Mouse (Mus musculus) intestine, embryonic 16.5 days (tissue): Measurements from ENCODE around the gene C2cd2l. TPM values are rescaled to one million over a fixed set of nuclear protein-coding genes. Genes with fewer than 3 reads are reported as not detected.

Source experiments
- ATAC-seq: fragments of 200-750 bp; cut with Nextera tagmentation; 2 replicates; pipeline ENCODE4 v1.8.0; 2017; ENCODE audit warnings: moderate TSS enrichment, moderate library complexity
- H3K27ac ChIP-seq: fragments of 300-500 bp; sonication (generic); 2 replicates; pipeline ENCODE4 v1.5.1; 2014; ENCODE audit warnings: mild to moderate bottlenecking, low read length
- H3K27me3 ChIP-seq: fragments of 300-500 bp; sonication (generic); replicated peaks from 2 replicates; pipeline ENCODE4 v1.6.1; 2014; ENCODE audit warnings: low read length, control low read depth, mixed read lengths; ENCODE audit not compliant: control insufficient read depth, insufficient read depth
- H3K36me3 ChIP-seq: fragments of 300-500 bp; sonication (generic); 2 replicates; pipeline ENCODE4 v1.6.1; 2014; ENCODE audit warnings: low read length, control low read depth; ENCODE audit not compliant: control insufficient read depth, insufficient read depth
- H3K4me1 ChIP-seq: fragments of 300-500 bp; sonication (generic); 2 replicates; pipeline ENCODE4 v1.6.1; 2014; ENCODE audit warnings: low read length, control low read depth, mixed read lengths; ENCODE audit not compliant: control insufficient read depth, insufficient read depth
- H3K4me2 ChIP-seq: fragments of 300-500 bp; sonication (generic); 2 replicates; pipeline ENCODE4 v1.6.1; 2014; ENCODE audit warnings: low read depth, low read length, control low read depth
- H3K4me3 ChIP-seq: fragments of 300-500 bp; sonication (generic); 2 replicates; pipeline ENCODE4 v1.5.1; 2014; ENCODE audit warnings: mild to moderate bottlenecking, low read length
- H3K9ac ChIP-seq: fragments of 300-500 bp; sonication (generic); 2 replicates; pipeline ENCODE4 v1.6.1; 2014; ENCODE audit warnings: low read depth, low read length
- H3K9me3 ChIP-seq: fragments of 300-500 bp; sonication (generic); 2 replicates; pipeline ENCODE4 v1.6.1; 2016; ENCODE audit warnings: low read length, control low read depth; ENCODE audit not compliant: control insufficient read depth
- WGBS: fragments of 180-500 bp; shearing (Covaris S2); extraction: QIAGEN DNeasy Blood & Tissue Kit; methylation state at CpG from one replicate; pipeline ENCODE4 v1.1.7; 2014; 5-methylcytosine and 5-hydroxymethylcytosine counted together
- polyA plus RNA-seq: library from polyadenylated mRNA; unstranded; fragments of >200 nt; fragmentation: Nextera tagmentation; extraction: Ambion mirVana; gene quantifications from 2 replicates; pipeline ENCODE4 v1.2.1, GENCODE M21; 2015

The C2cd2l gene
- polyA plus RNA-seq, 1 experiment from 2014 or later = 15.3 TPM

DNA sequence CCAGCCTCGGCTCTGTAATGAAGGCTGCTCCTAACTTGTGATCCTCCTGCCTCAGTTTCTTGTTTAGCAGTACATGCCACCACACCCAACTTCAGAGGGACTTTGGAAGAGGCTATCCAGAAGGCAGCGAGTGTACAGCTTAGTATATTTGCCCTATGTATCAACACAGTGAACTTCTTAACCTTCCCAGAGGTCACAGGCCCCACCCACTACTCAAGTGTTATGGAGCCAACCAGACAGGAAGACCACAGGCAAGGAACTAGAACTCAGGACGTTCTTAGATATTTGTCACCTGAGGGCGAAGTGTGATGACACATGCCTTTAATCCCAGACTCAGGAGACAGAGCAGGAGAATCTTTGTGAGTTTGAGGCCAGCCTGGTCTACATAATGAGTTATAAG, 27.5 kb upstream of the C2cd2l start:
- Histone ChIP-seq H3K27ac (no peak overlapping the region), H3K9me3 (no peaks in the 10 kb centered on the region), H3K4me3 (no peak overlapping the region), H3K4me2 (no peak overlapping the region), H3K9ac (no peak overlapping the region), H3K27me3 (no peaks in the 10 kb centered on the region), H3K36me3 (peaks cover 24% of the 10 kb centered on the region), H3K4me1 (peaks cover 3% of the 10 kb centered on the region)
- no peak for ATAC-seq
- WGBS = 88% methylated on average over 4 of the region's 4 CpGs

DNA sequence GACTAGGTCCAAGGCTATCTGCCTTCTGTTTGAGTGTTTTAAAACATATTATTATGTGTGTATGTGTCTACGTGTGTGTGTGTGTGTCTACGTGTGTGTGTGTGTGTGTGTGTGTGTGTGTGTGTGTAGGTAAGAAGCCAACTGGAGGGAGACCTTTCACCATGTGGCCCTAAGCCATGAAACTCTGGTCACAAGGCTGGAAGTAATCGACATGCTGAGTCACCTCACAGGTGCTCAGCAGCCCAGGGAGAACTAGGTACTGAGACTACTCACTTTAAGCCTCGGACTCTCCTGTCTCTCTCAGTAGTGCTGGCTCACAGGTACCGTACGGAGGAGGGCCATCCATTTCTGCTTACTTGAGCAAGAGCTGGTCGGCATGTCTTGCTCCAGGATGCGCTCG, 27.1 kb upstream of the C2cd2l start:
- peaks cover 8% of the 10 kb centered on the region for H3K4me1 ChIP-seq
- H3K36me3 ChIP-seq = peaks cover 24% of the 10 kb centered on the region
- no peak overlapping the region for H3K9ac ChIP-seq
- no peak overlapping the region for H3K4me2 ChIP-seq
- no peaks in the 10 kb centered on the region for H3K27me3 ChIP-seq
- WGBS = 95% methylated on average over 9 of the region's 9 CpGs
- no peak overlapping the region for H3K27ac ChIP-seq
- H3K4me3 ChIP-seq = no peak overlapping the region
- no peaks in the 10 kb centered on the region for H3K9me3 ChIP-seq
- ATAC-seq = no peak

DNA sequence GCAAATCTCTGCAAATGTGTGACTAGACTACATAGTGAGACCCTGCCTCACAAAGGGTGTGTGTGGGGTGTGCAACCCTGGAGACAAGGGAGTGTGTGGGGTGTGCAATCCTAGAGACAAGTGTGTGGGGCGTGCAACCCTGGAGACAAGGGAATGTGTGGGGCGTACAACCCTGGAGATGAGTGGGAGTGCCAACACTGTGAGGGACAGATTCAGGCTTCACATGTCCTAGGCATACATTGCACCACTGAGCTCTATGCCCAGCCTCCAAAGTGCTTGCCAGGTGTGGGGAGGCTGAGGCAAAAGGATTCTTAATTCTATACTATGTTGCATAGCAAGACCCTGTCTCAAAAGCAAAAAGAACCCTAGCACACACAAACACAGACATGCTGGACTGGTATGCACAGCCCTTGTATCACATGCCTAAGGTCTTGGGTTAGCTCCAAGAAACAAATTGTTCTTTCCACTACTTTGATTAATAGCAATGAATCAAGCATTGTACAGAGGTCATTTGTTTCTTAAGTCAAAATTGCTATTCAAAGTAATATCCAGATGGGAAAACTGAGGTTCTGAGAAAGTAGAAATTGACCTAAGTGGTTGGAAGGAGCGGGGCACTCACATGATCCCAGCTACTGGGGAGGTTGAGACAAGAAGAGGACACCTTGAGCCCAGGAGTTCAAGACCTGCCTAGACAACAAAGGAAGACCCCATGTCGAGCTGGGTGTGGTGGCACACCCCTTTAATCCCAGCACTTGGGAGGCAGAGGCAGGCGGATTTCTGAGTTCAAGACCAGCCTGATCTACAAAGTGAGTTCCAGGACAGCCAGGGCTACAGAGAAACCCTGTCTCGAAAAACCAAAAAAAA, 25.7 kb upstream of the C2cd2l start:
- Histone ChIP-seq H3K4me2 (no peak overlapping the region), H3K9ac (no peak overlapping the region), H3K27ac (no peak overlapping the region), H3K36me3 (peaks cover 22% of the 10 kb centered on the region), H3K4me1 (peaks cover 10% of the 10 kb centered on the region), H3K9me3 (no peaks in the 10 kb centered on the region), H3K27me3 (no peaks in the 10 kb centered on the region), H3K4me3 (no peak overlapping the region)
- 82% methylated on average over 6 of the region's 6 CpGs for WGBS
- ATAC-seq = no peak

DNA sequence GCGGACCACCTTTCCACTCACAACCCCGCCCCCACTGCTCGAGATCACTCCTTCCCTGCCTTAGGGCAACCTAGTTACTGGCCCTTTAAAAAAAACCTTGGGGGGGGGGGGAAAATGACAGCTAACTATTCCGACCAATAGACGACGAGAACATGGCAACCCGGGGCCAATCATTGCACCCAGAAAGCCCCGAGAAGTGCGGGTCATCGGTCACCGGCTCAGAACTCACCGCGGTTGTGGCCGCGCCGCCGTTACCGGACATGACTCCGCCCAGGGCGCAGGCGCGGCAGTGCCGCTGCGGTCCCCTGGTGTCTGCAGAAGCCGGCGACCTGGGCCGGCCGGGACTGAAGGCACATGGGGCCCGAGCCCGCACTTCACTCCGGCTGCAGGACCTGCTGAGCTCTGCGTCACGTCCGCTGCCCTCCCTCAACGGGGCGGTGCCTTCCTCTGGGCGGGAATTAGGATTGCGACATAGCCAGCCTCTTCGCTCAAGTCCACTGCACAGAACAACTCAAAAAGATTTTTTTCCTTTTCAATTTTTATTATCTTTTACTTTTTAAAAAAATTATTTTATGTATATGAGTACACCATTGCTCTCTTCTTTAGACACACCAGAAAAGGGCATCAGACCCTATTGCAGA, 23.8 kb upstream of the C2cd2l start, which contains the start of gene Hmbs:
Hmbs (minus strand) TSS at position 448 of the 641 bp plus-strand sequence.
- ATAC-seq = peak; percentile 98
- H3K4me2 ChIP-seq = peak within 1 kb of the TSS; percentile 62
- peaks cover 14% of the 10 kb centered on the region for H3K36me3 ChIP-seq
- H3K9me3 ChIP-seq = no peaks in the 10 kb centered on the region
- peaks cover 10% of the 10 kb centered on the region for H3K4me1 ChIP-seq
- peak within 1 kb of the TSS; percentile 87 for H3K9ac ChIP-seq
- H3K27ac ChIP-seq = peak within 1 kb of the TSS; percentile 99
- under 1% methylated on average over 39 of the region's 39 CpGs for whole genome bisulfite sequencing
- no peaks in the 10 kb centered on the region for H3K27me3 ChIP-seq
- peak within 1 kb of the TSS; percentile 84 for H3K4me3 ChIP-seq

DNA sequence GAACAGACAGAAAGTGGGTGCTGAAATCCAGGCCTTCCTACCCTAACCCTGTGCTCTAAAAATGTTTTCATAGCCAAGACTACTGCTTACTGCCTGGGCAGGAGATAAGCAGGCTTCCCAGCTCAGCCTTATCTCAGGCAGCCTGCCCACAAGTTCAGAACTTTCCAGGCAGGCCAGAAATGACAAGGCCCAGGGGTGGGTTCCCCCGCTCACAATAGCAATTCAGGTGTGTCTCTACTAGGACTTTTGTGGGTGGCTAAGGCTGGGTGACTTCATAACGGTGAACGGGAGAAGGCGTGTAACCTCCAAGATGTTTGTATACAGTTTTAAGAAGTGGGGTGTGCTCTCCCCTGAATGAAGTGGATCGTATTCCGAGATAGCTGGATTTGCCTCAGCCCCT, 23.2 kb upstream of the C2cd2l start:
- Histone ChIP-seq H3K27me3 (no peaks in the 10 kb centered on the region), H3K4me3 (peak overlapping the region; percentile 84), H3K4me2 (peak overlapping the region; percentile 62), H3K27ac (peak overlapping the region; percentile 99), H3K4me1 (peaks cover 10% of the 10 kb centered on the region), H3K9me3 (no peaks in the 10 kb centered on the region), H3K9ac (peak overlapping the region; percentile 87), H3K36me3 (peaks cover 14% of the 10 kb centered on the region)
- peak; percentile 61 for ATAC-seq
- WGBS = 6% methylated on average over 6 of the region's 6 CpGs

DNA sequence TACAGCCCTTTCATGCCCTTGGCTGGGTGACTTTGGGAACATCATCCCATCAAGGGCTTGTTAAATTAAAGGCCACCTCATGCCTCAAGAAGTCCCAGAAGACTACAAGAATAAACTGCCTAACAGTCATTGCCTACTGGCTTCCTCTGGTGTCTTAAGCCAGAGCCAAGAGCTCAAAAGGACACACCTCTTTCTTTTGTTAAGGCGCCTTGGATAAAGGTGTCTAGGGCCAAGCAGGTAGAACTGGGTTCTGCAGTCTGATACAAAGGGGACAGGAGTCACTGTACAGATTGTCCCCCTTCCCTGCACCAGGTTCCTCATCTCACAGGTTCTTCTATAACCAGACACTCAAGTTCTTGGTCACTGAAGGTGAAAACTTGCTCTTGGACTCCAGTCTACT, 22.5 kb upstream of the C2cd2l start:
- ATAC-seq = no peak
- H3K27ac ChIP-seq = no peak overlapping the region
- WGBS = 82% methylated on average over 1 of the region's 1 CpGs
- H3K27me3 ChIP-seq = no peaks in the 10 kb centered on the region
- H3K9me3 ChIP-seq = no peaks in the 10 kb centered on the region
- peak overlapping the region; percentile 62 for H3K4me2 ChIP-seq
- peaks cover 14% of the 10 kb centered on the region for H3K4me1 ChIP-seq
- peak overlapping the region; percentile 84 for H3K4me3 ChIP-seq
- peak overlapping the region; percentile 87 for H3K9ac ChIP-seq
- H3K36me3 ChIP-seq = peaks cover 11% of the 10 kb centered on the region

DNA sequence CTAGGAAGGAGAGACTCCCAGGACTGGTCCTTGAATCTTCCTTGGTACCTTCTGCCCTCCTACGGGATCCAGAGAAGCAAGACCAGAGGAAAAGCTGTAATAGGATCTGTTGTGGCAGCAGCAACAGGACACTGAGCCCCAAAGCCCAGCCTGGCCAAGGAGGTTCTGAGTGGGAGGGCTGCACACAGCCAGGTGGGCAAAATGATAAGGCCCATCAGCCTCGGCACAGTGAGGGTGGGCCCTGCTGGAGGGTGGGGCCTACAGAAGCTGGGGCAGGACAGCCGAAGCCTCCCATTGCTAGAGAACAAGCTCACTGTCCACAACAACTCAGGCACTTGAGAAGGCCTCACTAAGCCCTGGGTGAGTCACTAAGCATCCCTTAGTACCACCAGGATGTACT, 22.1 kb upstream of the C2cd2l start:
- Histone ChIP-seq H3K4me1 (peaks cover 18% of the 10 kb centered on the region), H3K4me3 (no peak overlapping the region), H3K9me3 (no peaks in the 10 kb centered on the region), H3K27ac (no peak overlapping the region), H3K27me3 (no peaks in the 10 kb centered on the region), H3K9ac (peak overlapping the region; percentile 87), H3K36me3 (peaks cover 11% of the 10 kb centered on the region), H3K4me2 (no peak overlapping the region)
- WGBS = 68% methylated on average over 3 of the region's 3 CpGs
- ATAC-seq = 0 out of 2 replicates have a peak, but pooled peaks have one; percentile 13

DNA sequence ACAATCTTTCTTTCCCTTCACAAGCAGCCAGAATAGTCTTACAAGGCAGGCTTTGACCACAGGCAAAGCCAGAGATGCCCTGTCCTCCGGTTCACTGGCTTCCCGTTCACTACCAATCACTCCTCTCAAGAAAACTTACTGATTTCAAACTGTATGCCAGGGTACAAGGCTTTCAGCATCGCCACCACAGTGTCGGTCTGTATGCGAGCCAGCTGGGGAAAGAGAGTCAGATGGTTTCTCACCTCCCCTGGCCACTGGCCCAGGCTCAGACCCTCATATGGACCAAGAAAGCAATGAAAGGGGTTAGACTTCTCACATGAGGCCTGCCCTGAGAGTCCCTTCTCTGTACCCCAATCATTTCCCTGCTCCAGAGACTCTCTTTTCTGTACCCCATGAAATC, 21.4 kb upstream of the C2cd2l start:
- no peak overlapping the region for H3K27ac ChIP-seq
- peaks cover 25% of the 10 kb centered on the region for H3K4me1 ChIP-seq
- H3K9ac ChIP-seq = no peak overlapping the region
- WGBS = 87% methylated on average over 5 of the region's 5 CpGs
- no peaks in the 10 kb centered on the region for H3K27me3 ChIP-seq
- peaks cover 11% of the 10 kb centered on the region for H3K36me3 ChIP-seq
- no peaks in the 10 kb centered on the region for H3K9me3 ChIP-seq
- no peak for ATAC-seq
- H3K4me3 ChIP-seq = no peak overlapping the region
- H3K4me2 ChIP-seq = no peak overlapping the region

DNA sequence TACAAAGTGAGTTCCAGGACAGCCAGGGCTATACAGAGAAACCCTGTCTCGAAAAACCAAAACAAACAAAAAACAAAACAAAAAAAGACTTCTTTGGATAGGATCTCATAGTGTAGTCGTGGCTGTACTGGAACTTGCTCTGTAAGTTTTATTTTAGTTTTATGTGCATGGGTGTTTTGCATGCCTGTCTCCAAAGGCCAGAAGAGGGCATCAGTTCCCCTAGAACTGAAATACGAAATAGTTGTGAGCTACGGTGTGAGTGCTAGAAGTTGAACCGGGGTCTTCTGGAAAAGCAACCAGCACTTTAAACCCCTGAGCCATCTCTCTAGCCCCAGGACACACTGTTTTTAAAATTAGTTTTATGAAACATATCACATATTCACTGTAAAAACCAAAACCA, 18.5 kb upstream of the C2cd2l start:
- ATAC-seq = no peak
- no peak overlapping the region for H3K4me2 ChIP-seq

More for the DNA sequence above, 18.5 kb upstream of the C2cd2l start:
- Histone ChIP-seq H3K9ac (no peak overlapping the region), H3K27me3 (no peaks in the 10 kb centered on the region), H3K4me1 (peaks cover 25% of the 10 kb centered on the region), H3K9me3 (no peaks in the 10 kb centered on the region), H3K4me3 (no peak overlapping the region), H3K36me3 (peaks cover 14% of the 10 kb centered on the region), H3K27ac (no peak overlapping the region)
- 84% methylated on average over 5 of the region's 5 CpGs for WGBS
